Mouse (Mus musculus) erythroblast, embryonic 14.5 days (primary cell): ENCODE data around the gene Hapln2.

Experiments used
- GATA1 ChIP-seq: IDR thresholded peaks from 2 replicates; pipeline ENCODE4 v1.6.1; 2012; ENCODE audit warnings: low read length, inconsistent platforms, mixed read lengths
- TAL1 ChIP-seq: IDR thresholded peaks from 3 replicates; pipeline ENCODE4 v1.6.1; 2012; ENCODE audit warnings: low read length, inconsistent platforms, mixed read lengths

- TF ChIP-seq GATA1: no peak
- no peak for TF ChIP-seq TAL1
Measured at GRCm38 (mm10) chr3:87993436-87993835, 33.9 kb downstream of the Hapln2 start.
